Mouse (Mus musculus): ENCODE results near the gene Nhsl2. TPM values are rescaled to one million over a fixed set of nuclear protein-coding genes. Genes with fewer than 3 reads are reported as not detected.

Nhsl2 gene
- polyA plus RNA-seq, 1 experiment from 2014 or later = 1.3 TPM

DNA sequence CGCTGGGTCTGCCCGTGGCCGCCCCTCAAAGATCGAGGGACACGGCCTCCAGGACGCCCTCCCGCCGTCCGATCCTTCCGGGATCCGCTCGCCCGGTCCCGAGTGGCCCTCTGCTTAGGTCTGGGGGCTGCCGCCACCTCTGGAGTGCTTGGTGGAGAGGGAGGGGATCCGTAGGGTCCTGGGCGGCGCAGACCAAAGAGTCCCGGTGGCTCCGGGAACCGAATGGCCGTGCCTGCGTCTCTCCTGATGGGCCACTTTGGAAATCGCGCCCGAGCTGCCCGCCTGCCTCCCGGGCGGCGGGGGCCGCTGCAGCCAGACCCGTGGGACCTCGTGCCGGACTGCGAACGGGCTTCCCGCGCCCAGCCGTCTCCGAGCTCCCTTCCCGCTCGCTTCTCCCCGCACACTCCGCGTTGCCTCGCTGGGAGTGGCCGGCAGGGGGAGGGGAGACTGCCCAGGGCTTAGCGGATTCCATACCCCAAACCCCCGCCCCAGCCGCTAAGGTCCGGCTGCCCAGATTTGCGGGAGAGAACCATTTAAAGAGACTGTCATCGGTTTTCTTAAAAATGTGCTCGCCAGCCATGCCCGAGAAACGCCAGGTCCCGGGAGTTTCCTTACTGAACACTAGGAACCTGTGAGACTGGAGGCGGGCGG is 841 bp downstream of the Nhsl2 start:
- peaks cover 32% of the 10 kb centered on the region for H3K27me3 ChIP-seq (replicated peaks; ENCODE audit: control insufficient read depth, insufficient read depth, low read length)
- H3K4me1 ChIP-seq (replicated peaks; ENCODE audit: control insufficient read depth, insufficient read depth, low read length) = no peaks in the 10 kb centered on the region
- H3K4me2 ChIP-seq (replicated peaks; ENCODE audit: low read depth) = peak overlapping the region; percentile 82
- H3K27ac ChIP-seq (ENCODE audit: low read depth, low read length) = no peak overlapping the region
- no peaks in the 10 kb centered on the region for H3K9me3 ChIP-seq (ENCODE audit: control insufficient read depth)
- peak overlapping the region; percentile 47 for H3K4me3 ChIP-seq (ENCODE audit: low read depth, low read length)
- no peak for ATAC-seq
- peak overlapping the region; percentile 17; the same call in 1 of the 2 replicates for H3K9ac ChIP-seq (ENCODE audit: low read depth, low read length)
- 18% methylated on average over 58 of the region's 59 CpGs for WGBS
- peak; percentile 44 for TF ChIP-seq CTCF (IDR thresholded peaks at IDR 0.05; ENCODE audit: low read depth)
- H3K36me3 ChIP-seq (ENCODE audit: control insufficient read depth, insufficient read depth) = no peaks in the 10 kb centered on the region

DNA sequence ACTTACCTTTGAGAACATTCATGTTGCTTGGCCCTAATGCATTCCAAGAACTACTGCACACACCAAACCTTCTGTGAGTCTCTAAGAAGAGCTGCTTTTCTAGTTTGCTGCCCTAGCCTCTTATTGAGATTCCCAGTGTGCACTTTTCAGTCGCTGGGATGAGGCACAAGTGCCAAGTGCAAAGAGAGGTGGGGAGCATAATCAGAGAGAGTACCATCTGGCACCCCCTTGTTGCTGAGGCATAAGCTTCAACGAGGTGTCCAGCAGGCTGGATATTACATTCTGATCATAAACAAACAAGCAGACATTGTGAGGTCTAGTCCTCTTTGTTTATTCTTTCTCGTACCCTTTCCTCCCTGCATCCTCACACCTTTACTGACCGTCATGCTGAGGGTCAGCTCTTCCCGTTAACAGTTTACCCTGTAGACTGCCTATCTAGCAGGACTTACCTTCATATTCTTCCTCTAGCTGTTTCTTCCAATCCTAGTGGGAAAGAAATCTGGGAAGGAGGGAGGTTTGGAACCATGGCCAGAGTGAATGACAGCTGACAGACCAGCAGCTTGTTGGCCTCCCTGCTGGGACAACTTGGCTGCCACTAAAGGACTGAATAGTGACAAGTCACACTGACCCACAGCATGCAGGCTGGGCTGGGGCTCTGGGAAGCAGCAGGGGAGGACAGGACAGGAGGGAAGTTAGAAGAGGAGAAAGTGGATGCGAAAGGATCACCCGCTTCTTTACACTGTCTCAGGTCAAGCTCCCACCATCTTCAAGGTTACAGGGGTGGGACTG is 2.6 kb downstream of the Nhsl2 start:
- Histone ChIP-seq H3K4me1 (replicated peaks; ENCODE audit: control insufficient read depth, insufficient read depth, low read length) (no peaks in the 10 kb centered on the region), H3K36me3 (ENCODE audit: control insufficient read depth, insufficient read depth) (no peaks in the 10 kb centered on the region), H3K27ac (ENCODE audit: low read depth, low read length) (no peak overlapping the region), H3K9me3 (ENCODE audit: control insufficient read depth) (no peaks in the 10 kb centered on the region), H3K27me3 (replicated peaks; ENCODE audit: control insufficient read depth, insufficient read depth, low read length) (peaks cover 32% of the 10 kb centered on the region), H3K4me2 (replicated peaks; ENCODE audit: low read depth) (no peak overlapping the region), H3K4me3 (ENCODE audit: low read depth, low read length) (no peak overlapping the region), H3K9ac (ENCODE audit: low read depth, low read length) (no peak overlapping the region)
- no peak for ATAC-seq
- no peak for TF ChIP-seq CTCF (IDR thresholded peaks at IDR 0.05; ENCODE audit: low read depth)
- 76% methylated on average over 7 of the region's 7 CpGs for WGBS

DNA sequence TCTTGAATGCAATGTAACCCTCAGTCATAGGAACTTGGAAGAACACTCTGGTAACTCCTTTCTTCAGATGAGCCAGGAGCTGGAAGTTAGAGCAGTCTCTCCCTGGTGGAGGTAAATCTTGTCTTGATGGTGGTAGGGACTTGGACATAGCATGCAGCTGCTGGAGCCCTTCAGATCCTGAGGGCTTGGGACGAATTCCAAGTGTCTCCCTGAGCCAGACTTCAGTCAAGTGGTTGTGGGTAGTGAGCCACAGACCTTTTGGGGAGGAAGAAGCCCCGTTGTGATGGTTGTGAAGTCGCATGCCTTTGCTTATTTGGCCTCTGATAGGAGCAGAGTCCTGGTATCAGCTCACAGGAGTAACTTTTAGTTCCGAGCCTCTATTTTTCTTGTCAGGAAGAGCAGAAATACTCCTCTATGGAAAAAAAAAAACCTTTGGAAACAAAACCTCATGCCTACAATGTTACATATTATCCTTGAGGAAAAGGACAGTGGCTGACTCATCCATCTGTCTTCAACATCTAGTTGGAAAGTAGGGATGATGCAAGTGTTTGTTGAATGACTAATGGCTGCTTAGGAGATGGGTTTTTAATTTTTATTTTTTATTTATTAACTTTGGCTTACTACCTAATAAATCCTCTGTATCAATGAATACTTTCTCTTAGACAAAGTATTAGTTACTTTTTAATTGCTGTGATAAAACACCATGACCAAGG is 14.6 kb downstream of the Nhsl2 start:
- no peak overlapping the region for H3K9ac ChIP-seq (ENCODE audit: low read depth, low read length)
- H3K36me3 ChIP-seq (ENCODE audit: control insufficient read depth, insufficient read depth) = no peaks in the 10 kb centered on the region
- no peak overlapping the region for H3K27ac ChIP-seq (ENCODE audit: low read depth, low read length)
- no peak for ATAC-seq
- TF ChIP-seq CTCF (IDR thresholded peaks at IDR 0.05; ENCODE audit: low read depth) = no peak
- no peak overlapping the region for H3K4me3 ChIP-seq (ENCODE audit: low read depth, low read length)
- WGBS = 59% methylated on average over 4 of the region's 4 CpGs
- no peak overlapping the region for H3K4me2 ChIP-seq (replicated peaks; ENCODE audit: low read depth)
- no peaks in the 10 kb centered on the region for H3K9me3 ChIP-seq (ENCODE audit: control insufficient read depth)
- peaks cover 3% of the 10 kb centered on the region; the same call in 1 of the 2 replicates for H3K27me3 ChIP-seq (replicated peaks; ENCODE audit: control insufficient read depth, insufficient read depth, low read length)
- H3K4me1 ChIP-seq (replicated peaks; ENCODE audit: control insufficient read depth, insufficient read depth, low read length) = no peaks in the 10 kb centered on the region

DNA sequence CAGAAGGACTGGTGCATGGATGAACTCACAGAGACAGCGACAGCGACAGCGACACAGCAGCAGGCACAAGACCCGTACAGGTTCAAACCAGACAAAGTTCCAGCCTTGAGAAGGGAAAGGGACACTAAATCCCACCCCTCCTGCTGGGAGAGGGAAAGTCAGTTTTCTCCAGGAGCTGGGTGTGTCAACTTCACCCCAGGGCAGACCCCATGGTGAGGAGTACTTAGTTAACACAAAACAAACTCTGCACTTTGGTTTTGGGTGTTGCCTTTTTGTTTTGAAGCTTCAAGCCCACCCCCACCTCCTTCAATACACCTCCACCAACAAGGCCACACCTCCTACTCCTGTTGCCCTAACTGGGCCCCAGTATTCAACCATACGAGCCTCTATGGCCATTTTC is 15.6 kb downstream of the Nhsl2 start:
- ATAC-seq = no peak

DNA sequence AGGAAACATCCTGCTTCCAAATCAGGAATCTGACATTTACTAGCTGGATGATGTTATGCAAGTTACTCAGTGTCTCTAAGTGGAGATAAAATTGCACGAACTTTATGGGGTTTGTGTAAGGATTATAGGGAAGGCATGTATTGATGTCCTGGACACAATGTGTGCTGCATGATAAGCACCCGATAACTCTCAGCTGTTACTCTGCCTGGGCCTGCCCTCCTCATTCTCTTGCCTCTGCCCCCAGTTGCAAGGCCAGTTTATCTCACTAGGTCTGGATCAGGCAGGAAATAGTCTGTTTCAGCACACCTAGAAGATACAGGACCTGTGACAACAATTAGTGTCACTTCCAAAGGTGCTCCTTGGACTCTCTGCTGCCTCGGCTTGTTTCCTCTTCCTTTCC is 25.0 kb downstream of the Nhsl2 start:
- no peak overlapping the region for H3K4me3 ChIP-seq (ENCODE audit: low read depth, low read length)
- no peak for TF ChIP-seq CTCF (IDR thresholded peaks at IDR 0.05; ENCODE audit: low read depth)
- no peaks in the 10 kb centered on the region for H3K36me3 ChIP-seq (ENCODE audit: control insufficient read depth, insufficient read depth)
- no peaks in the 10 kb centered on the region for H3K27me3 ChIP-seq (replicated peaks; ENCODE audit: control insufficient read depth, insufficient read depth, low read length)
- H3K9ac ChIP-seq (ENCODE audit: low read depth, low read length) = no peak overlapping the region
- ATAC-seq = no peak
- no peaks in the 10 kb centered on the region for H3K4me1 ChIP-seq (replicated peaks; ENCODE audit: control insufficient read depth, insufficient read depth, low read length)
- H3K4me2 ChIP-seq (replicated peaks; ENCODE audit: low read depth) = no peak overlapping the region
- H3K27ac ChIP-seq (ENCODE audit: low read depth, low read length) = no peak overlapping the region
- WGBS = 40% methylated on average over 3 of the region's 3 CpGs
- no peaks in the 10 kb centered on the region for H3K9me3 ChIP-seq (ENCODE audit: control insufficient read depth)

More for the DNA sequence above, 15.6 kb downstream of the Nhsl2 start:
- Histone ChIP-seq H3K4me2 (replicated peaks; ENCODE audit: low read depth) (no peak overlapping the region), H3K4me1 (replicated peaks; ENCODE audit: control insufficient read depth, insufficient read depth, low read length) (no peaks in the 10 kb centered on the region), H3K27me3 (replicated peaks; ENCODE audit: control insufficient read depth, insufficient read depth, low read length) (peaks cover 3% of the 10 kb centered on the region; the same call in 1 of the 2 replicates), H3K9me3 (ENCODE audit: control insufficient read depth) (no peaks in the 10 kb centered on the region), H3K36me3 (ENCODE audit: control insufficient read depth, insufficient read depth) (no peaks in the 10 kb centered on the region), H3K27ac (ENCODE audit: low read depth, low read length) (no peak overlapping the region), H3K4me3 (ENCODE audit: low read depth, low read length) (no peak overlapping the region), H3K9ac (ENCODE audit: low read depth, low read length) (no peak overlapping the region)
- TF ChIP-seq CTCF (IDR thresholded peaks at IDR 0.05; ENCODE audit: low read depth) = no peak
- WGBS = 57% methylated on average over 5 of the region's 5 CpGs

DNA sequence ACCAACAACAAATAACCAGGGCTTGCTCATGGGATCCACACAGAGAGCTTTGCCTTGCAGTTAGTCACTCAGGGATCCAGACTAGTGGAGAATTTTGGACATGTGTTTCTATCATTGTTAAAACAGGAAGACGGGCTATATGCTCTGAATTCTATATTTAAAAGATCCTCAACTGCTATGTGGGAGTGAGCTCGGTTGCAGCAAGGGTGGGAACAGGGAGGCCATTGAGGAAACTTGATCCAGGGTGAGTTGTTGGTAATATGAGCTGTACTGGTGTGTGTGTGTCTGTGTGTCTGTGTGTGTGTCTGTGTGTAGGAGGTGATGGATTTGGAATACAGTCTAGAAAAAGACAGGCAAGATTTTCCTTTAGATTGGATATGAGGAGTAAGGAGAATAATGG is 25.7 kb downstream of the Nhsl2 start:
- H3K27me3 ChIP-seq (replicated peaks; ENCODE audit: control insufficient read depth, insufficient read depth, low read length) = no peaks in the 10 kb centered on the region
- H3K4me1 ChIP-seq (replicated peaks; ENCODE audit: control insufficient read depth, insufficient read depth, low read length) = no peaks in the 10 kb centered on the region
- H3K9me3 ChIP-seq (ENCODE audit: control insufficient read depth) = no peaks in the 10 kb centered on the region
- no peak overlapping the region for H3K9ac ChIP-seq (ENCODE audit: low read depth, low read length)
- no peak overlapping the region for H3K4me2 ChIP-seq (replicated peaks; ENCODE audit: low read depth)
- 62% methylated on average over 2 of the region's 2 CpGs for WGBS
- TF ChIP-seq CTCF (IDR thresholded peaks at IDR 0.05; ENCODE audit: low read depth) = no peak
- H3K36me3 ChIP-seq (ENCODE audit: control insufficient read depth, insufficient read depth) = no peaks in the 10 kb centered on the region
- H3K4me3 ChIP-seq (ENCODE audit: low read depth, low read length) = no peak overlapping the region
- no peak for ATAC-seq
- no peak overlapping the region for H3K27ac ChIP-seq (ENCODE audit: low read depth, low read length)
